Mouse (Mus musculus) liver, adult 2 months (tissue): ENCODE data around the gene Hrk. TPM values are rescaled to one million over a fixed set of nuclear protein-coding genes. Genes with fewer than 3 reads are reported as not detected.
A peak's percentile ranks its signal among the peaks of the same experiment; 100 is the strongest.

Experiments
- DNase-seq: peaks from one replicate; pipeline ENCODE4 v3.0.0-alpha.2; 2011; ENCODE audit warnings: low read depth, low spot score; ENCODE audit errors: extremely low read depth
- H3K27ac ChIP-seq: fragments of 200-500 bp; replicated peaks from 2 replicates; pipeline ENCODE4 v1.5.1; 2012; ENCODE audit warnings: low read depth, mild to moderate bottlenecking, control low read depth, inconsistent platforms, low read length; ENCODE audit not compliant: insufficient read depth
- H3K27me3 ChIP-seq: fragments of 200-500 bp; 2 replicates; pipeline ENCODE4 v1.6.1; 2012; ENCODE audit warnings: mild to moderate bottlenecking, moderate library complexity, low read length, inconsistent platforms; ENCODE audit not compliant: control insufficient read depth, insufficient read depth
- H3K36me3 ChIP-seq: fragments of 200-500 bp; 2 replicates; pipeline ENCODE4 v1.6.1; 2012; ENCODE audit warnings: low read length, inconsistent platforms; ENCODE audit not compliant: control insufficient read depth, insufficient read depth
- H3K4me1 ChIP-seq: fragments of 200-500 bp; 2 replicates; pipeline ENCODE4 v1.6.1; 2011; ENCODE audit warnings: low read length; ENCODE audit not compliant: control insufficient read depth, insufficient read depth
- H3K4me3 ChIP-seq: fragments of 200-500 bp; 2 replicates; pipeline ENCODE4 v1.5.1; 2011; ENCODE audit warnings: low read depth, mild to moderate bottlenecking, control low read depth, low read length, moderate library complexity; ENCODE audit not compliant: insufficient read depth
- H3K79me2 ChIP-seq: fragments of 200-500 bp; 2 replicates; pipeline ENCODE4 v1.6.1; 2012; ENCODE audit warnings: inconsistent platforms, mild to moderate bottlenecking, low read length, moderate library complexity; ENCODE audit not compliant: control insufficient read depth, insufficient read depth
- H3K9ac ChIP-seq: fragments of 200-500 bp; 2 replicates; pipeline ENCODE4 v1.6.1; 2012; ENCODE audit warnings: low read depth, mild to moderate bottlenecking, control low read depth, inconsistent platforms, low read length
- CTCF ChIP-seq: fragments of 200-500 bp; IDR thresholded peaks from 2 replicates; pipeline ENCODE4 v1.5.1; 2011; ENCODE audit warnings: low read depth, low read length, control low read depth
- POLR2A ChIP-seq: fragments of 200-500 bp; IDR thresholded peaks from 2 replicates; pipeline ENCODE4 v1.6.1; 2011; ENCODE audit warnings: low read length, control low read depth; ENCODE audit not compliant: insufficient read depth; ENCODE audit errors: extremely low read depth
- WGBS: fragments of 180-500 bp; shearing (Covaris S2); methylation state at CpG from one replicate; pipeline ENCODE4 v1.1.7; 2018; 5-methylcytosine and 5-hydroxymethylcytosine counted together
- polyA plus RNA-seq: library from polyadenylated mRNA; depleted of rRNA; stranded (reverse); fragments of >200 nt; gene quantifications from 2 replicates; pipeline ENCODE4 v1.2.3, GENCODE M21; 2012; rRNA removed
- total RNA-seq: library from RNA; depleted of rRNA; stranded (reverse); fragments of >200 nt; gene quantifications from 2 replicates; pipeline ENCODE4 v1.2.3, GENCODE M21; 2014; rRNA removed

Gene Hrk
- total and polyA plus RNA-seq, 2 experiments = 0.02 to 0.09 TPM

DNA sequence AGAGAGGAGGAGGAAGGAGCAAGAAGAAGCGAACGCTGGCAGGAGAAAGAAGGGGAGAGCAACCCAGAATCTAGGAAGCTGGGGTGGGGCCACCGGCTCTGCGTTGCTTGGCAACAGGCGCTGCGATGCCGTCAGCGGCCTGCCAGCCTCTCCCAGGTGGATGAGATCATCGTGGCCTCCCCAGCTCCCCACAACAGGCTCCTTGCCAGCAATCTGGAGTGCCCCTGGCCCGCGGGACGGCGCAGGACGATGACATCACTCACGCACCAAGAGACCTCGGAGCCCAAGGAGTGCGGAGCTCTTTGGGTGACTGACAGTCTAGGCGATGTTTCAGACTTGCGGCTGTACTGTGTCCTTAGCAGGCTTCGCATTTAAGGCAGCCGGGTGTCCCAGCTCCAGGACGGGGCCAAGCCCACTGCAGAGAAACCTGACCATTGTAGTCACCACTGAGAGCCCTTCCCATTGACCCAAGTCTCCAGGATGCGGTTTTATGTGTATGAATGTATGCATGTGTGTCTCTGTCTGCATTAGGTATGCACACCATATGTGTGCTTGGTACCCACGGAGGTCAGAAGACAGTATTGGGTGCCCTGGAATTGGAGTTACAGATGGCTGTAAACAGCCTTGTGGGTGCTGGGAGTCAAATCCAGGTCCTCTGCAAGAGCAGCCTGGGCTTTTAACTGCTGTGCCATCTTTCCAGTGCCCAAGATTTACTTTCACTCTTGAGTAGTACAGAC is 50.1 kb downstream of the Hrk start:
- Histone ChIP-seq H3K27ac (no peak overlapping the region), H3K36me3 (no peaks in the 10 kb centered on the region), H3K79me2 (no peaks in the 10 kb centered on the region), H3K4me1 (no peaks in the 10 kb centered on the region), H3K4me3 (no peak overlapping the region), H3K27me3 (no peaks in the 10 kb centered on the region), H3K9ac (no peak overlapping the region)
- WGBS = 16% methylated on average over 24 of the region's 24 CpGs
- TF ChIP-seq POLR2A = no peak
- no peak for TF ChIP-seq CTCF
- no peak for DNase-seq

DNA sequence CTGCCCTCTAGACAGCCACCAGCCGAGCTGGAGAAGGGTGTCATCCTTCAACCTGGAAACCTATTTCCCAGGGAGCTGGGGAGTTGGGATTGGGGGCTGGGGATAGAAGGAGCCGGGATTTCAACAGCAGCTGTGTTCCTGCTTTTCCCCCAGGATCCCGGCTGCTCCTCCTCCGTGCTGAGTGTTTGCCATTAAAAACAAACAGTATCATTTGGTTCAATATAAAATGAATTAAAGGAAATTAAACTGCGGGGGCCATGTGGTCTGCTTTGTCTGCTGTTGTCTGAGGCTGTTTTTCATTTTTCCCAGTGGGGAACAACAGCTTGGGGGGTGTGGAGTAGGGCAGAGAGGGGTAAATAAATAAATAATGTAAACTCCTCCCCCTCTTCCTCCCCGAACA is 53.0 kb downstream of the Hrk start:
- Histone ChIP-seq H3K4me1 (no peaks in the 10 kb centered on the region), H3K4me3 (no peak overlapping the region), H3K9ac (no peak overlapping the region), H3K36me3 (no peaks in the 10 kb centered on the region), H3K79me2 (no peaks in the 10 kb centered on the region), H3K27ac (no peak overlapping the region), H3K27me3 (no peaks in the 10 kb centered on the region)
- WGBS = 79% methylated on average over 6 of the region's 6 CpGs
- TF ChIP-seq CTCF = no peak
- no peak for TF ChIP-seq POLR2A
- no peak for DNase-seq

DNA sequence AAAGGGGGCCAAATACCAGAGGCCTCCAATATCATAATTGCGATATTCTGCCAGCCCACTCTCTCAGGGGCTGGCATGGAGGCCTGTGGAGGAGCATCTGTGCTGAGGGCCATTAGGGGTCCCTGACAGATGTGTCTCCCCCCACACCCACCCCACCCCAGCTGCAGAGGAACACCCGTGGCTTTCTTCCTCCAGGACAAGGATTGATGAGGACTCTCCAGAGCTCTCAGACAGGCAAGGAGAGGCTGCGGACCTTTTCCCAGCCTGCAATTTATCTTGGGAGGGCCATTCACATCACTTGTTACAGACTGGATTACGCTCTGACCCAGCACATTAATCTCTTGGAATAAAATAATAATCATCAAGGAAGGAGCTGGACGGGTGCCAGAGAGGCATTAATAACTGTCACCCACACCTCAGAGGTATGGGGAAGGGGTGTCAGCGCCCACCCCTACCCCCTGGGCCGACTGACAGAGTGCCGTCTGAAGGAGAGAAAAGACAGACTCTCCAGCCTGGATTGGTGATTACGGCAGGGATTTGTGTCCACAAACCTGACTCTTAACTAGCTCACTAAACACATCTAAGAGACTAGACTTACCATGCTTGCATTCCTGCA is 58.8 kb downstream of the Hrk start:
- no peak overlapping the region for H3K4me3 ChIP-seq
- H3K36me3 ChIP-seq = no peaks in the 10 kb centered on the region
- H3K27ac ChIP-seq = no peak overlapping the region
- TF ChIP-seq CTCF = no peak
- no peak for TF ChIP-seq POLR2A
- no peaks in the 10 kb centered on the region for H3K79me2 ChIP-seq
- H3K9ac ChIP-seq = no peak overlapping the region
- no peaks in the 10 kb centered on the region for H3K27me3 ChIP-seq
- WGBS = 75% methylated on average over 9 of the region's 9 CpGs
- DNase-seq = no peak
- no peaks in the 10 kb centered on the region for H3K4me1 ChIP-seq

DNA sequence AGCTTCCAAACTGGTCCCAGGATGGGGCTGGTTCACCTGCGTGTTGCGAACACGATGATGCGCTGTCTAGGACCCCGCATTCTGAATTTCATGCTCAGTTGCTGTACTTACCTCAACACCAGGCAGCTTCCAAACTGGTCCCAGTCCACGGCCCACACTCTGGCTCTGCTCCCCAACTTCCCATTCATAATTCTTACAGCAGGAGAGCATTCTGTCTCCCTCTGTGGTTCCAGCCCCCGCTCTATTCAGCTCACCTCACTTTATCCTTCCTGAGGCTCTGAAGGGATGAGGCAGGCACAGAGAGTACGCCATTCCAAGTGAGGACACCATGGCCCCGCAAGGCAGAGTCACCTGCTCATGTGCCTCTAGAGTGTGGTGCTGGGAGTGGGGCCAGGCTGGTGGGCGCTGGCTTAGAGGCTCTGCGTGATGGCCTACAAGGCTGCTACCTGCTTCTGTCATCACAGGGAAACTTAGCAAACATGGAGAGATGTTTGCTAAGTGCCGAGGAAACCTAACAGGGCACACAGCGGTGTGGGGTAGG is 65.7 kb downstream of the Hrk start:
- H3K27me3 ChIP-seq = no peaks in the 10 kb centered on the region
- no peak overlapping the region for H3K9ac ChIP-seq
- 92% methylated on average over 13 of the region's 13 CpGs for WGBS
- TF ChIP-seq CTCF = no peak
- TF ChIP-seq POLR2A = no peak
- H3K36me3 ChIP-seq = no peaks in the 10 kb centered on the region
- H3K27ac ChIP-seq = no peak overlapping the region
- no peaks in the 10 kb centered on the region for H3K79me2 ChIP-seq
- H3K4me3 ChIP-seq = no peak overlapping the region
- DNase-seq = no peak
- H3K4me1 ChIP-seq = no peaks in the 10 kb centered on the region

DNA sequence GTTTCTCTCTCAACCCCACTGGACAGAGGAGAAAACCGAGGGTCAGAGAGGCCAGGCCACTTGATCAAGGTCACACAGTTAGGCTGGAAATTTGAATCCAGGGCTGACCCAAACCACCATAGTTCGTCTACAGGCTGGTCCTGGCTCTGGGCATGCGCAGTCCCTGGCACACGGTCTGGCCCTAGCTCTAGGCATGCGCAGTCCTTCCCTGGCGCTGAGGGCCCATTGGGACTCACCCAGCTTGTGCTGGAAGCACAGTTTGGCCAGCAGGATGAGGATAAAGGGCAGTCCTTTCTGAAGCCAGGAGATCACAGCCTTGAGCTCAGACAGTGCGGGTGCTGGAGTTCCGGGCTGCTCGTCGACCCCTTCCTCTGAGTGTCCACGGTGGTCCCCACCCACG is 72.4 kb downstream of the Hrk start:
- TF ChIP-seq CTCF (no peak), POLR2A (no peak)
- H3K4me3 ChIP-seq = no peak overlapping the region
- H3K27me3 ChIP-seq = no peaks in the 10 kb centered on the region
- peak; percentile 63 for DNase-seq
- no peaks in the 10 kb centered on the region for H3K36me3 ChIP-seq
- H3K9ac ChIP-seq = no peak overlapping the region
- no peaks in the 10 kb centered on the region for H3K79me2 ChIP-seq
- H3K27ac ChIP-seq = no peak overlapping the region
- WGBS = 82% methylated on average over 12 of the region's 12 CpGs
- H3K4me1 ChIP-seq = no peaks in the 10 kb centered on the region

Other genes starting within 250 kb of the Hrk start
- 55.8 and 83.0 TPM in 2 replicates for gene Fbxo21, start 187.9 kb upstream of the Hrk start, total RNA-seq
- gene Fbxo21, start 187.9 kb upstream of the Hrk start, polyA plus RNA-seq = 41.9 and 79.0 TPM in 2 replicates
- 0.18 and 0.94 TPM in 2 replicates for gene Tesc, start 136.9 kb upstream of the Hrk start, total RNA-seq
- gene Tesc, start 136.9 kb upstream of the Hrk start, polyA plus RNA-seq = 0.35 and 0.41 TPM in 2 replicates
- 15.9 and 18.4 TPM in 2 replicates for gene Fbxw8, start 9.2 kb upstream of the Hrk start, total RNA-seq
- gene Fbxw8, start 9.2 kb upstream of the Hrk start, polyA plus RNA-seq = 31.7 and 33.8 TPM in 2 replicates
- 0.81 and 1.2 TPM in 2 replicates for gene Rnft2, start 80.5 kb downstream of the Hrk start, total RNA-seq
- gene Rnft2, start 80.5 kb downstream of the Hrk start, polyA plus RNA-seq = 0.26 and 0.50 TPM in 2 replicates
- 3.0 and 3.2 TPM in 2 replicates for gene 2410131K14Rik, start 80.6 kb downstream of the Hrk start, total RNA-seq
- 3.9 and 5.0 TPM in 2 replicates for gene 2410131K14Rik, start 80.6 kb downstream of the Hrk start, polyA plus RNA-seq